In the genomic region with DNA sequence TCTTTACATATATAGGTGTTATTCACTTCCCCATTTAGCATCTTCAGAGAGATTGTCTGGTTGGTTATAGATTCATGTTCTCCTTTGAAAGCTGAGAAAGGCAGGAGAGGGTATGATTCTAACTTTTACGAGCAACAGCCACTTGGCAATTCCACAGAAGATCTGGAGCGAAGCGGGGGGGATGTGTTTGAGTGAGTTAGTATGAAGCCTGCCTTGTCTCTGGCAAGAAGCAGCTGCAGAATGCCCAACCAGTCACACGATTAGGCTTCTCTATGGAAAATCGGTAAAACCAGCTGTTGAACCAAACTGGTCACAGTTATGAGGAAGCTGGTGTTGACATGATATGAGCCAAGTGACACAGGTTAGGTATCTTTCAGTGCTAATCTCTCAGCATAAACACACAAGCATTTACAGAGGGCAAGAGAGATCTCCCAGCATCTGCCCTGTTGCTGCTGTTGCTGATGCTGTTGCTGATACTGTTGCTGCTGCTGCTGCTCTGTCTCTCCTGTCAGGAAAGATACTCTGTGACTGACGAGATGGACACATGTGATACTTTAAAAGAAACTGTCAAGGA, we compare ENCODE assay signal across 16 mouse cellular contexts.
DNase-seq lines count a peak whose midpoint lies in the region; ATAC-seq and TF ChIP-seq lines count a peak whose summit lies in the region.
"Had no signal": no experiment of that assay in that cellular context is flagged by ENCODE, and none has a peak within 500 bp of the region (broad histone marks: within the 10 kb centered on the region; RNA-seq: fewer than 3 reads in every experiment).

No protein-coding gene starts in this region.

- WGBS in forebrain, postnatal 0 days: 69% methylated on average over 6 of the region's 6 CpGs
- WGBS in forebrain, embryonic 12.5 days: 82% methylated on average over 6 of the region's 6 CpGs
- WGBS in limb, embryonic 14.5 days: 32% methylated on average over 6 of the region's 6 CpGs
- 64% methylated on average over 6 of the region's 6 CpGs for WGBS in limb, embryonic 10.5 days

- no peak for TF ChIP-seq CTCF in forebrain, postnatal 0 days (IDR thresholded peaks at IDR 0.05; ENCODE audit: low read depth)

- H3K36me3 ChIP-seq in forebrain, postnatal 0 days (ENCODE audit: insufficient read depth): no peaks in the 10 kb centered on the region
- H3K36me3 ChIP-seq in forebrain, embryonic 12.5 days (replicated peaks): no peaks in the 10 kb centered on the region
- no peaks in the 10 kb centered on the region for H3K36me3 ChIP-seq in limb, embryonic 14.5 days (ENCODE audit: control insufficient read depth, insufficient read depth, low read length)
- H3K36me3 ChIP-seq in limb, embryonic 10.5 days: no peaks in the 10 kb centered on the region
- H3K36me3 ChIP-seq: forebrain, embryonic 10.5 days; hindbrain, embryonic 13.5 days; limb, embryonic 12.5 days; stomach, embryonic 15.5 days had no signal

- intact Hi-C loops in gastrocnemius, postnatal 14 days (cut with DNase I; ENCODE audit: low total_unique reads): no loop called here

- peak; percentile 49 for DNase-seq in forebrain, postnatal 0 days
- DNase-seq in limb, embryonic 14.5 days (ENCODE audit: low spot score): peak; percentile 9
- no peak for DNase-seq in limb, embryonic 10.5 days (ENCODE audit: low spot score)
- DNase-seq in gastrocnemius, postnatal 14 days: no peak
- DNase-seq: cerebellum, adult 9-10 months; layer of hippocampus, postnatal 36 days; lung, adult 18-20 months; thymus, postnatal 4 days had no signal

- no peaks in the 10 kb centered on the region for H3K27me3 ChIP-seq in forebrain, postnatal 0 days (ENCODE audit: insufficient read depth, low read length)
- 0 out of 2 replicates have a peak, but pooled peaks cover 4% of the 10 kb centered on the region for H3K27me3 ChIP-seq in forebrain, embryonic 12.5 days
- no peaks in the 10 kb centered on the region for H3K27me3 ChIP-seq in limb, embryonic 14.5 days (ENCODE audit: control insufficient read depth, insufficient read depth, low read length)
- peaks cover 13% of the 10 kb centered on the region; the same call in 1 of the 2 replicates for H3K27me3 ChIP-seq in limb, embryonic 10.5 days (ENCODE audit: low read depth, poor library complexity, severe bottlenecking)
- H3K27me3 ChIP-seq: megakaryocyte, embryonic 14.5 days; stomach, embryonic 15.5 days had no signal

- H3K27ac ChIP-seq in forebrain, postnatal 0 days (ENCODE audit: low read depth, low read length): no peak overlapping the region
- no peak overlapping the region for H3K27ac ChIP-seq in forebrain, embryonic 12.5 days
- H3K27ac ChIP-seq in limb, embryonic 14.5 days (replicated peaks; ENCODE audit: low read depth, low read length): no peak overlapping the region
- H3K27ac ChIP-seq in limb, embryonic 10.5 days: no peak overlapping the region
- H3K27ac ChIP-seq: forebrain, embryonic 10.5 days; hindbrain, embryonic 13.5 days; limb, embryonic 12.5 days; stomach, embryonic 15.5 days had no signal

- TF ChIP-seq POLR2A in limb, embryonic 14.5 days (IDR thresholded peaks at IDR 0.05; ENCODE audit: borderline replicate concordance, extremely low read depth, insufficient read depth, insufficient read length): no peak

- no peaks in the 10 kb centered on the region for H3K9me3 ChIP-seq in forebrain, postnatal 0 days (ENCODE audit: low read length)
- H3K9me3 ChIP-seq in forebrain, embryonic 12.5 days: no peaks in the 10 kb centered on the region
- no peaks in the 10 kb centered on the region for H3K9me3 ChIP-seq in limb, embryonic 14.5 days (ENCODE audit: control insufficient read depth, low read length)
- H3K9me3 ChIP-seq in limb, embryonic 10.5 days (replicated peaks): no peaks in the 10 kb centered on the region
- H3K9me3 ChIP-seq: forebrain, embryonic 10.5 days; hindbrain, embryonic 13.5 days; limb, embryonic 12.5 days; megakaryocyte, embryonic 14.5 days; stomach, embryonic 15.5 days had no signal

- H3K4me3 ChIP-seq in forebrain, postnatal 0 days (ENCODE audit: low read depth, low read length): no peak overlapping the region
- no peak overlapping the region for H3K4me3 ChIP-seq in forebrain, embryonic 12.5 days (replicated peaks)
- H3K4me3 ChIP-seq in limb, embryonic 14.5 days (replicated peaks; ENCODE audit: low read length): no peak overlapping the region
- no peak overlapping the region for H3K4me3 ChIP-seq in limb, embryonic 10.5 days

- H3K4me2 ChIP-seq in forebrain, postnatal 0 days (ENCODE audit: low read depth): no peak overlapping the region
- no peak overlapping the region for H3K4me2 ChIP-seq in forebrain, embryonic 12.5 days
- H3K4me2 ChIP-seq in limb, embryonic 14.5 days (replicated peaks; ENCODE audit: low read depth, low read length, severe bottlenecking): no peak overlapping the region

- no peak overlapping the region for H3K9ac ChIP-seq in forebrain, postnatal 0 days
- no peak overlapping the region for H3K9ac ChIP-seq in forebrain, embryonic 12.5 days
- no peak overlapping the region for H3K9ac ChIP-seq in limb, embryonic 14.5 days (ENCODE audit: low read depth, low read length, severe bottlenecking)
- H3K9ac ChIP-seq: limb, embryonic 12.5 days; stomach, embryonic 15.5 days had no signal

- no peak for ATAC-seq in forebrain, postnatal 0 days
- ATAC-seq in forebrain, embryonic 12.5 days (ENCODE audit: low FRiP score): no peak
- ATAC-seq in limb, embryonic 14.5 days (ENCODE audit: low FRiP score, low read depth): peak; percentile 34; the same call in 1 of the 2 replicates
- ATAC-seq in common myeloid progenitor, adult 5-6 weeks (replicated peaks; ENCODE audit: low read depth, poor library complexity, severe bottlenecking): peak; percentile 52
- peak; percentile 88 for ATAC-seq in megakaryocyte-erythroid progenitor cell, adult 5-6 weeks (replicated peaks; ENCODE audit: low FRiP score, low TSS enrichment, poor library complexity, severe bottlenecking)

- H3K4me1 ChIP-seq in forebrain, postnatal 0 days (ENCODE audit: insufficient read depth): no peaks in the 10 kb centered on the region
- peaks cover 16% of the 10 kb centered on the region; the same call in 1 of the 2 replicates for H3K4me1 ChIP-seq in forebrain, embryonic 12.5 days
- peaks cover 3% of the 10 kb centered on the region; the same call in 1 of the 2 replicates for H3K4me1 ChIP-seq in limb, embryonic 14.5 days (ENCODE audit: control insufficient read depth, insufficient read depth, low read length)
- peaks cover 25% of the 10 kb centered on the region for H3K4me1 ChIP-seq in limb, embryonic 10.5 days
- H3K4me1 ChIP-seq: hindbrain, embryonic 13.5 days; megakaryocyte, embryonic 14.5 days; stomach, embryonic 15.5 days had no signal

Comparison
In these comparisons a context has a peak if more than half of its experiments do, and no peak if none do; other contexts are left out.
1. DNase-seq: peak in forebrain, postnatal 0 days (single experiment) and limb, embryonic 14.5 days (single experiment); none in limb, embryonic 10.5 days (single experiment) and gastrocnemius, postnatal 14 days (single experiment).
2. ATAC-seq: peak in limb, embryonic 14.5 days (single experiment), common myeloid progenitor, adult 5-6 weeks (single experiment) and megakaryocyte-erythroid progenitor cell, adult 5-6 weeks (single experiment); none in forebrain, postnatal 0 days (single experiment) and forebrain, embryonic 12.5 days (single experiment).